Mouse (Mus musculus): ENCODE data around the gene Gp9. TPM values are rescaled to one million over a fixed set of nuclear protein-coding genes. Genes with fewer than 3 reads are reported as not detected.
A peak's percentile ranks its signal among the peaks of the same experiment; 100 is the strongest.

Gp9 gene
- total and polyA plus RNA-seq, 3 experiments: 0.94 to 9.9 (median 5.8) TPM

DNA sequence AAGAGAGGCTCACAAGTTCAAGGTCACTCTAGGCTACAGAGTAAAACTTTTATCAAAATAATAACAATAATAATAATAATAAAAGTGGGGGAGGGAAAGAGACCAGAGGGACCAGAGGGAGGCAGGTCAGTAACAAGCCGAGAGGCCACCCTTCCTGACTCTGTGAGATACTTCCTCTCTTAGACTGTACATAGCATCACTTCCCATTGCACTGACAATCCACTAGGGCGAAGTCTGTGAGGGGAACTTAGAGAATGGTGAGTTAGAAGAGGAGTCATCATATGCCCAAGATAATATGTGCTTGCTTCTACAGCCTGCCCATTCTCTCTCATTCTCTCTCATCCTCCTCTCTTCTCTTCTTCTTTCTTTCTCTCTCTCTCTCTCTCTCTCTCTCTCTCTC lies 28.2 kb downstream of the Gp9 start:
- H3K27me3 ChIP-seq (ENCODE audit: control insufficient read depth, insufficient read depth, low read length): no peaks in the 10 kb centered on the region
- H3K79me2 ChIP-seq (replicated peaks; ENCODE audit: control insufficient read depth, insufficient read depth, low read length): peaks cover 4% of the 10 kb centered on the region
- no peak overlapping the region for H3K4me3 ChIP-seq
- H3K9ac ChIP-seq (ENCODE audit: low read depth, low read length): no peak overlapping the region
- no peak overlapping the region for H3K27ac ChIP-seq
- TF ChIP-seq EP300 (IDR thresholded peaks at IDR 0.05; ENCODE audit: insufficient read depth, low read depth, low read length) (no peak), POLR2A (IDR thresholded peaks at IDR 0.05; ENCODE audit: insufficient read depth, low read depth, low read length) (no peak), CTCF (IDR thresholded peaks at IDR 0.05) (peak; percentile 44)
- no peak for DNase-seq
- intact Hi-C loops (cut with DNase I): no loop called here
- WGBS: 40% methylated on average over 2 of the region's 2 CpGs
- peaks cover 15% of the 10 kb centered on the region for H3K4me1 ChIP-seq (ENCODE audit: control insufficient read depth, insufficient read depth, low read length)
- peaks cover 2% of the 10 kb centered on the region; the same call in 1 of the 2 replicates for H3K36me3 ChIP-seq (ENCODE audit: control insufficient read depth, insufficient read depth, low read length)

DNA sequence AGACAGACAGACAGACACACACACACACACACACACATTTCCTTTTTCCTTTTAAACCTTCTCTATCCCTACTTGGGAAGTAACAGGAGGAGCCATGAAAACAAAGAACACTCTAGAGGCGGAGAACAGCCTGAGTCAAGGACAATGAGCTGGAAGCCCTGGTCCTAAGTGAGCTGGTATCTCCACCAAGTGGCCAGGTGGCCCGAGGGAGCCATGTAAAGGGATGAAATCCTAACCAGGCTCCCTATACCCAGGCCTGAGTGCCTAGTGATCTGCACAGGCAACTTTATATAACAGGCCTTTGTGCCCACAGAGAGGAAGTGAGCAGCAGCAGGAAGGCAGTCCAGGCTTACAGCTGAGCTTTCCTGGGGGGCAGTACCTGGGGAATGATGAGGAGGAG lies 29.0 kb downstream of the Gp9 start:
- Histone ChIP-seq H3K79me2 (replicated peaks; ENCODE audit: control insufficient read depth, insufficient read depth, low read length) (peaks cover 4% of the 10 kb centered on the region), H3K4me3 (no peak overlapping the region), H3K27me3 (ENCODE audit: control insufficient read depth, insufficient read depth, low read length) (no peaks in the 10 kb centered on the region), H3K9ac (ENCODE audit: low read depth, low read length) (no peak overlapping the region), H3K27ac (no peak overlapping the region), H3K36me3 (ENCODE audit: control insufficient read depth, insufficient read depth, low read length) (peaks cover 2% of the 10 kb centered on the region; the same call in 1 of the 2 replicates), H3K4me1 (ENCODE audit: control insufficient read depth, insufficient read depth, low read length) (peaks cover 15% of the 10 kb centered on the region)
- TF ChIP-seq CTCF (IDR thresholded peaks at IDR 0.05) (no peak), POLR2A (IDR thresholded peaks at IDR 0.05; ENCODE audit: insufficient read depth, low read depth, low read length) (no peak), EP300 (IDR thresholded peaks at IDR 0.05; ENCODE audit: insufficient read depth, low read depth, low read length) (no peak)
- intact Hi-C loops (cut with DNase I): no loop called here
- WGBS: 33% methylated on average over 2 of the region's 2 CpGs
- DNase-seq: no peak

DNA sequence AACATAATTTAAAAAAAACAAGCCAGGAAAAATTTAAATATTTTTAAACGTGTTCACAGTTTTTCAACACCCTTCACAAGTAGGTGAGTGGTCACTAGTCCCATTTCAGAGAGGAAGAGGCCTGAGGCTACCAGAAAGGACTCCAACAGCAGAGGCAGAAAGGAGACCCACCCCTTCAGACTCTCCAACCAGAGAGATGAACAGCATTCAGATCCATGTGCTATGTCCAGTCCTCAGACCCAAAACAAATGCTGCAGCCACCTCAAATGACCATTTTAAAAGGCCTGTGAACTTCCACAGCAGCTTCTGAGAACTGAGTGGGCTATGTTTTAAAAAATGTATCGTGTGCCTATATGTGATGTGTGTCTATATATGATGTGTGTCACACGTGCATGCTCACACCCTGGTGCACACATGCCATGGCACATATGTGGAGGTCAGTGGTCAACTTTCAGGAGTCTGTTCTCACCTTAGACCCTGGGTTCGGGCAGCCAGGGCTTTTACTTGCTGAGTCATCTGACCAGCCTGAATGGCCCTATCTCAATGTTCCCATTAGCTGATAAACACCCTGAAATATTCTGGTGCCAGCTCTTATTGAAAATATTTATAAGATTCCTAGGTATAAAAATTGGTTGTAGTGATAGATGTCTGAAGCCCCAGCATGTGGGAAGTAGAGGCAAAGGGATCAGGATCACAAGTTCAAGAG lies 30.0 kb downstream of the Gp9 start:
- TF ChIP-seq CTCF (IDR thresholded peaks at IDR 0.05) (no peak), POLR2A (IDR thresholded peaks at IDR 0.05; ENCODE audit: insufficient read depth, low read depth, low read length) (no peak), EP300 (IDR thresholded peaks at IDR 0.05; ENCODE audit: insufficient read depth, low read depth, low read length) (no peak)
- peaks cover 3% of the 10 kb centered on the region for H3K79me2 ChIP-seq (replicated peaks; ENCODE audit: control insufficient read depth, insufficient read depth, low read length)
- no peak overlapping the region for H3K27ac ChIP-seq
- no peaks in the 10 kb centered on the region for H3K27me3 ChIP-seq (ENCODE audit: control insufficient read depth, insufficient read depth, low read length)
- no peak overlapping the region for H3K4me3 ChIP-seq
- H3K9ac ChIP-seq (ENCODE audit: low read depth, low read length): no peak overlapping the region
- H3K4me1 ChIP-seq (ENCODE audit: control insufficient read depth, insufficient read depth, low read length): peaks cover 15% of the 10 kb centered on the region
- peaks cover 2% of the 10 kb centered on the region; the same call in 1 of the 2 replicates for H3K36me3 ChIP-seq (ENCODE audit: control insufficient read depth, insufficient read depth, low read length)
- no peak for DNase-seq
- intact Hi-C loops (cut with DNase I): no loop called here
- 80% methylated on average over 4 of the region's 4 CpGs for WGBS

DNA sequence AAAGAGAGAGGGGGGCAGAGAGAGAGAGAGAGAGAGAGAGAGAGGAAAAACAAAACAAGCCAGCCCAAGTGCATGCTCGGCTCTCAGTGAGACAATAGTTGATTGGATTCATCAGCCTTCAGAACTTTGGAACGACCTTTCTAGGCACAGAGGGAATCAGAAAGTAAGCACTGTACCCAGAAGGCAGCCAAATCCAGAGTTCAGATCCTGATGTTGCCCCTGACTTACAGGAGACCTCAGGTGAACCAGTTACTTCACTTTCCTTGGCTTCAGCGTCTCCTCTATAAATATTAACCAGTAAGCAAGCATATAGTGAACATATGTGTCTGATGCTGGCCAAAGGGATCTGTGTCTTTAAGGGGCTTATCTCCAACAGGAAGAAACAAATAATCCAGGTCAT lies 30.6 kb downstream of the Gp9 start:
- peaks cover 2% of the 10 kb centered on the region; the same call in 1 of the 2 replicates for H3K36me3 ChIP-seq (ENCODE audit: control insufficient read depth, insufficient read depth, low read length)
- peaks cover 3% of the 10 kb centered on the region for H3K79me2 ChIP-seq (replicated peaks; ENCODE audit: control insufficient read depth, insufficient read depth, low read length)
- H3K4me3 ChIP-seq: no peak overlapping the region
- no peak for DNase-seq
- H3K9ac ChIP-seq (ENCODE audit: low read depth, low read length): no peak overlapping the region
- 60% methylated on average over 3 of the region's 3 CpGs for WGBS
- no peak overlapping the region for H3K27ac ChIP-seq
- no peak for TF ChIP-seq CTCF (IDR thresholded peaks at IDR 0.05)
- TF ChIP-seq EP300 (IDR thresholded peaks at IDR 0.05; ENCODE audit: insufficient read depth, low read depth, low read length): no peak
- TF ChIP-seq POLR2A (IDR thresholded peaks at IDR 0.05; ENCODE audit: insufficient read depth, low read depth, low read length): no peak
- intact Hi-C loops (cut with DNase I): no loop called here
- H3K4me1 ChIP-seq (ENCODE audit: control insufficient read depth, insufficient read depth, low read length): peaks cover 15% of the 10 kb centered on the region
- no peaks in the 10 kb centered on the region for H3K27me3 ChIP-seq (ENCODE audit: control insufficient read depth, insufficient read depth, low read length)

DNA sequence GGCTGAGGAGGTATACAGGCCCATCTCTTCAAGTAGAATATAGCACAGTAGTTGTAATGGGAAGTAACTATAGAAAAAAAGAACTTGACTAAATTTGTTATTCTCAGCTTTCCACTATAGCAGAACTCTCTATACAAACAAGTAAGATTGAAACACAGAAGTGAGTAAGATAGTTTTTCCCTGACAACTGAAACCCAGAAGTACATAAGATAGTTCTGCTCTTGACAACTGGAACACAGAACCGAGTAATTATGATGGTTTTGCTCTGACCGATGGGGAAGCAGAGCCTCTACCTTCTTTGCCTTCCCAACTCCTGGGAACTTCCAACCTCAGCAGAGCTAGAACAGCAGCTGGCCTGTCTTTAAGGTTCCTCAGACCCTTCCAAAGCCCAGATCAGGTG lies 31.3 kb downstream of the Gp9 start:
- WGBS: 75% methylated on average over 2 of the region's 2 CpGs
- H3K4me1 ChIP-seq (ENCODE audit: control insufficient read depth, insufficient read depth, low read length): peaks cover 15% of the 10 kb centered on the region
- no peak overlapping the region for H3K9ac ChIP-seq (ENCODE audit: low read depth, low read length)
- H3K36me3 ChIP-seq (ENCODE audit: control insufficient read depth, insufficient read depth, low read length): peaks cover 2% of the 10 kb centered on the region; the same call in 1 of the 2 replicates
- intact Hi-C loops (cut with DNase I): no loop called here
- peak overlapping the region; percentile 8; the same call in 1 of the 2 replicates for H3K27ac ChIP-seq
- no peaks in the 10 kb centered on the region for H3K27me3 ChIP-seq (ENCODE audit: control insufficient read depth, insufficient read depth, low read length)
- H3K79me2 ChIP-seq (replicated peaks; ENCODE audit: control insufficient read depth, insufficient read depth, low read length): peaks cover 3% of the 10 kb centered on the region
- no peak for TF ChIP-seq POLR2A (IDR thresholded peaks at IDR 0.05; ENCODE audit: insufficient read depth, low read depth, low read length)
- no peak for TF ChIP-seq CTCF (IDR thresholded peaks at IDR 0.05)
- no peak for TF ChIP-seq EP300 (IDR thresholded peaks at IDR 0.05; ENCODE audit: insufficient read depth, low read depth, low read length)
- no peak overlapping the region for H3K4me3 ChIP-seq
- no peak for DNase-seq

DNA sequence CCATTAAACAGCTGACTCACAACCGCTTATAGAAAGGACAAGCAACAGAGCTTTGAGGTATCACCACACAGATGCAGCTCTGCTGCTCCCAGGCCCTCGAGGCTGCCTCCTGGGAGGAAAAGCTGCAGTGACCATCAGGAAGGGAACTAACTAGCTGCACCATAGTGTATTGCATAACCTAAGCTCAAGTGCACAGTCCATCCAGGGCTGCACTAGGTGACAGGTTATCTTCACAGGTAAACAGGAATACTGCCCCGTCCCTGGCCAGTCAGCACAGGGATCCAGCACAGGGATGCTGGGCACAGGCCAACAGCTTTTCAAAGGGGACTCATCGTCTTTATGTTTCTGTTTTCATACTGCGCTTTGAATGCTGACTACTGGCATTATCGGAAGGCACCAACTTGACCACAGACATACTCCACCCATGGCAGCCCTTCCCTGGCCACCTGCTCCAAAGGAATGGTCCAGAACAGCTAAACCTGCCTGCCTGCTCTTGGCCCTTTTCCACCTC lies 31.8 kb downstream of the Gp9 start:
- Histone ChIP-seq H3K9ac (ENCODE audit: low read depth, low read length) (0 out of 2 replicates have a peak overlapping the region, but pooled peaks have one; percentile 6), H3K4me1 (ENCODE audit: control insufficient read depth, insufficient read depth, low read length) (peaks cover 14% of the 10 kb centered on the region), H3K4me3 (no peak overlapping the region; the same call in 1 of the 2 replicates), H3K27ac (peak overlapping the region; percentile 8; the same call in 1 of the 2 replicates), H3K36me3 (ENCODE audit: control insufficient read depth, insufficient read depth, low read length) (peaks cover 2% of the 10 kb centered on the region; the same call in 1 of the 2 replicates), H3K79me2 (replicated peaks; ENCODE audit: control insufficient read depth, insufficient read depth, low read length) (peaks cover 3% of the 10 kb centered on the region), H3K27me3 (ENCODE audit: control insufficient read depth, insufficient read depth, low read length) (no peaks in the 10 kb centered on the region)
- 60% methylated on average over 6 of the region's 6 CpGs for WGBS
- DNase-seq: no peak
- intact Hi-C loops (cut with DNase I): loop anchor here (5.0 kb wide), 3 partner anchors 43 to 1093 kb away; partner anchors contain the start of genes Cnbp and Tpra1
- TF ChIP-seq EP300 (IDR thresholded peaks at IDR 0.05; ENCODE audit: insufficient read depth, low read depth, low read length): no peak
